Mouse (Mus musculus) liver, adult 2 months (tissue): ENCODE measurements around the gene Abhd14a.

Experiments
- CTCF ChIP-seq: fragments of 200-500 bp; IDR thresholded peaks from 2 replicates; pipeline ENCODE4 v1.5.1; 2011; ENCODE audit warnings: low read depth, low read length, control low read depth
- POLR2A ChIP-seq: fragments of 200-500 bp; IDR thresholded peaks from 2 replicates; pipeline ENCODE4 v1.6.1; 2011; ENCODE audit warnings: low read length, control low read depth; ENCODE audit not compliant: insufficient read depth; ENCODE audit errors: extremely low read depth

DNA sequence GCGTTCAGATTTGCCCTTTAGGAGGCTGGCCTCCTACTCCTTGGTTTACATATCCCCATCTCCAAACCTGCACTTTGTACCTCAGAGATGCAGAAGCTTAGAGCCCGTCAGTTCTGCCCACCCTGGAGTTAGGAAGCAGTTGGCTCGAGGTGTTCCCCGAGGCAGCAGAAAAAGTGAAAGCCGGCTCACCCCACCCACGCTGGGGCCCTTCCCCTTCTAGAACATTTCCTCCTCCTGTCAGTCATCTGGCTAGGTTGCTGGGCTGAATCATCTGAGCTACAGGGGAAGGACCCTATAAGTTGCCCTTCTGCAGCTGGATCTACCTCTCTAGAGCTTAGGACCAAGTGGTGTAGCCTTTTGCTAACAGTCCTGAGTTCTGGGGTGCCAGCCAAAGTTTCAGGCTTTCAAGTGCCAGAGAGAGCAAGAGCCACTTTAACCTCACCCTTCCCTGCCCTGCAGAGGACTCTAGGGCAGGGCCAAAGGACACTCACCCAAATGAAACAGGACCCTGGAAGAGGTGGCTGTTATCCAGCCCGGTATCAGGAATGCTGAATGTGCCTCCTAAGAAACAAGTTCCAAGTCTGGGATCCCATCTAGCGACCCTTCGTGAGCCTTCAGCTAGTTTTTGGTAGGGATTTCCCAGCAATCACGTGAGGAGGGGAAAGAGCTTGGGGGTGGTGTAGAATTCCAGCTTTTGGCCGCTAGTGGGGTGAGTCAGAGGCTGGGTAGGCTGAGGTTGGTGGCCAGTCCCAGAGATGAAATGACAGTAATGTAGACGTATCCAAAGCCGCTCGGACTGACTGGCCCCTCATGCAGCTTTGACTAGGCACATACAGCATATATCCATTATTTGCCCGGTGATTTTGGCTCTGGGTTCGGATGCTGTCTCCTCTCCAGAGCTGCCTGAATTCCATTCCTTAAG is 28.8 kb upstream of the Abhd14a start:
- TF ChIP-seq CTCF (no peak), POLR2A (no peak)
